Mouse (Mus musculus) cerebellum, postnatal 36 days (tissue): Measurements from ENCODE around the gene Platr25.
"Not testable (repeated sequence)": the region's sequence is repeated elsewhere in the genome, so short reads cannot be mapped to it uniquely, and the experiment has no call there.

Experiments
- DNase-seq, 2 experiments: peaks; one replicate each; pipeline ENCODE4 v3.0.0; 2021 to 2022; ENCODE audit warnings: mixed read lengths in 2 of 2

Gene Platr25

DNA sequence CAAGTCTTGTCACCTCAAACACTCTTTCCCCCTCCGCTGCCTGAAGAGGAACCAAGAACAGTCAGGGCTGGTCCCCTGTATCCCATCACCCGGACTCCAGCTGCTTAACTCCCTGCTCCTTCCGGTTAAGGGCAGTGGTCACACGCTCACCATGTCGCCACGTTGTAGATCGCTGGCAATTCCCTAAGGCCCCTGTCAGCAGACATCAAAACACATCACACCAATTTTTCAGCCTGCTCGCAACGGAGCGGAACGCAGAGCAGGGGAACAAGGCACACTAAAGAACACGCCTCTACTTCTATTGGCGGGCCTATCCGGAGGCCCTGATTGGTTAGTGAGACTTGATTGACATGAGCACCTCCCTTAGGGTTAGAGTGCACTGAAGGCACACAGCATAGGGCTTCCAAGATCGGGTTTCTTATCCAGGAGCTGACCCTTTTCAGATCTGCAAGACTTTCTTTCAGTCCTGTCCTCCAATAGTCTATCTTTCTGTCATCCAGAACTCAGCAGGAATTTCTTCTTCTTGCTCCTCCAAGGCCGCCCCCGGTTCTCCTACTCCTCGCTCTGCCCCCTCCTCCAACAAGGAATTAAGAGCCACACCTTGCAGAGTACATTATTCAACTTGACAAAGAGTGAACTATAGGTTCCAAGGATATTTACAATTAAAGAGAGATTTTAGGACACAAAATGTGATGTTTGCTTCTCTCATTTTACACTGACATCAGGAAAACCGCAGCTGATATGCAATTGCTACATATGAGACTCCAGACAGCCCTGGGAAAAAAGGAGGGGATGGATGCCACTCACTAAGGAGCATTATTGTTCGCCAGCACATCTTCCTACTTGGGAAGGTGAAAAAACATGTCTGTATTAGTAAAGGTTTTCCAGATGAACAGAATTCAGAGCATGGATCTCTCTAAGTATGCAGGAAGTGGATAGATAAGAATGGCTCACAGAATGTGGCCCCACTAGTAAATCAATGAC is at the start of gene Platr25:
TSS of gene Platr25 (minus strand) at position 278 of the 984 bp plus-strand sequence.
- peak; percentile 45 to 47 for DNase-seq

DNA sequence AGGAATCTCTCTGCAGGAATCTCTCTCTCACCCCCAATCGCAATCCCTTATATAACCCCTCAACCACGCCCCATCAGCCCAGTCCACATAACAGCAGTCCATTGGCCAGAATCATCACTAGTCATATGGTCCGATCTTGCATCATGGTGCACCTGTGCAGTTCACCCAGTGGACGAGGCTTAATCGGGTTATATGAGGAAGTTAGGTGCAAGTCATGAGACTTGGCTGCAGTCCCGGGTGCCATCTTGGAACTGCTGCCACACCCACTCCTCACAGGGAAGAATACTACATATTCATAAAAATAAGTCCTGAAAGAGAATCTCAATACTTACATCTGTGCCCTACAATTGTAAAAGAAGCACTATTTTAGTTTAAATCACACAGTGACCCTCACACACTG is 47.5 kb upstream of the Platr25 start:
- DNase-seq = not testable (repeated sequence)

DNA sequence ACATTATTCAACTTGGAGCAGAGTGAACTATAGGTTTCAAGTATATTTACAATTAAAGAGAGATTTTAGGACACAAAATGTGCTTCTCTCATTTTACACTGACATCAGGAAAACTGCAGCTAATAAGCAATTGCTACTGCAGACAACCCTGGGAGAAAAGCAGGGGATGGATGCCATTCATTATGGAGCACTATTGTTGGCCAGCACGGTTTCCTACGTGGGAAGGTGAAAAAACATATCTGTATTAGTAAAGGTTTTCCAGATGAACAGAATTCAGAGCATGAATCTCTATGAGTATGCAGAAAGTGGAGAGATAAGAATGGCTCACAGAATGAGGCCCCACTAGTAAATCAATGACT is 25.6 kb upstream of the Platr25 start:
- not testable (repeated sequence) for DNase-seq

DNA sequence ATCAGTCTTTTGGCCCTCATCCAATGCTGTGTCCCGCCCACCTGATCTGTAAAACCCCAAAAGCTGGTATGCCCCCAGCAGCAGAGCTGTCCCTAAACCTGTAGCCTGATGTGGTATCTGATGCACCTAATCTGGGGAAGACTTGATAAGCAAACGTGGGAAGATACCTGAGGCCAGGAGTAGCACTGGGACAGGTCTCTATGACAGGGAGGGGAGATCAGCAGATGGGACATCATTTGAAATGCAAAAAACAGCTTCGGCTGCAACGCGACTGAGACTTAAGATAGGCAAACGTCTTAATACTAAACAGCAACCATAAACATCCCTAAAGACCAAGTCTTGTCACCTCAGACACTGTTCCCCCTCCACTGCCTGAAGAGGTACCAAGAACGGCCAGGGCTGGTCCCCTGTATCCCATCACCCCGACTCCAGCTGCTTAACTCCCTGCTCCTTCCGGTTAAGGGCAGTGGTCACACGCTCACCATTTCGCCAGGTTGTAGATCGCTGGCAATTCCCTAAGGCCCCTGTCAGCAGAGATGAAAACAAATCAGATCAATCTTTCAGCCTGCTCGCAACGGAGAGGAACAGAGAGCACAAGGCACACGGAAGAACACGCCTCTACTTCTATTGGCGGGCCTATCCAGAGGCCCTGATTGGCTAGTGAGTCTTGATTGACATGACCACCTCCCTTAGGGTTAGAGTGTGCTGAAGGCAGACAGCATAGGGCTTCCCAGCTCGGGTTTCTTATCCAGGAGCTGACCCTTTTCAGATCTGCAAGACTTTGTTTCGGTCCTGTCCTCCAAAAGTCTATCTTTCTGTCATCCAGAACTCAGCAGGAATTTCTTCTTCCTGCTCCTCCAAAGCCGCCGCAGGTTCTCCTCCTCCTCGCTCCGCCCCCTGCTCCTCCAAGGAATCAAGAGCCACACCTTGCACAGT is 25.0 kb upstream of the Platr25 start, which contains the start of gene Gm5141:
TSS of gene Gm5141 (minus strand) at position 610 of the 936 bp plus-strand sequence.
- DNase-seq = peak; percentile 34 to 61

DNA sequence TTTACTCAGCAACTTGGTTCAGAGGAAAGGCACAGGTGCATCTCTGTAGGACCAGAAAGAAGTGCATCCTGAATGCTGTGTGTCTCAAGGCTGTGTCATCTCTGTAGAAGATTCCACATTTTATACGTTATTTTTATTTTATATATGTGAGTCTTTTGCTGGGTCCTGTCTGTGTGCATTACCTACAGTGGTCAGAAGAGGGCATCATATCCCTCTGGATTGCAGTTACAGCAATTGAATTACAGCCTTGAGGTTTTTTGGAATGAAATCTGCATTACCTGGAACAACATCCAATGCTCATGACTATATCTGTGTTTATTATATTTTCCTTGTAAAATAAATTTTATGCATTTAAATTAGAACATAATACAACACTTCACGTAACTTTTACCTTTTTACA is 3.3 kb upstream of the Platr25 start:
- DNase-seq = peak; percentile 4 to 30

DNA sequence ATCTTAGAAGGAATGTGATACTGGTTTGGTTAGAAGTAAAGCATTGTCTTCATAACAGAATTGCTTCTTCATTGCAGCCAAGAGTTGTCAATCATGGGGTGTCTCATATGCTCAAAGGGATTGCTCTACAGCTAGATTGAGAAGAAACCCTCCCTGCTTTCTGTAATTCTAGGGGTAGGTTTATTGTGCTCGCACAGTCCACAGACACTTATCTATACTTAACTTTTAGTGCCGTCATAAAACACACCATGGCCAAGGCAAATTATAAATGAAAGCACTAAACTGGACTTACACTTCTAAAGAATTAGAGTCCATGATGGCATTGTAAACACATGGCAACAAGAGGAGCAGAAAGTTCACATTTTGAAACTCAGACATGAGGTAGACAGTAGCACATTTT is 27.2 kb downstream of the Platr25 start:
- no peak for DNase-seq

DNA sequence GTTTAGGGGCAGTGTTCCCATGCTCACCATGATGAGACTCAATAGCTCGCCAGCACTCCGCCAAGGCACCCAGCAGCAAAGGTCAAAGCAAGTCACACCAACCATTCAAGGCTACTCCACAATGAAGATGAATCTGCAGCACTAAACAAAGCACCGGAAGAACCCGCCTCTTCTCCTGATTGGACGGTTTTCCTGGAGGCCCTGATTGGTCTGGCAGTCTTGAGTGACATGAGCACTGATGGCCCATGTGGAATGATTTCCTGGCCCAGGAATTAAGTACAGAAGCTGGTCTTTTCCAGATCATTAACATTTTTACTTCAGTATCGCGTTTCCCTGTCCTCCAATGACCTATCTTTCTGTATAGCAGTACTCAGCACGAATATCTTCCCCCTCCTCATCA is 47.9 kb downstream of the Platr25 start:
- not testable (repeated sequence) for DNase-seq

DNA sequence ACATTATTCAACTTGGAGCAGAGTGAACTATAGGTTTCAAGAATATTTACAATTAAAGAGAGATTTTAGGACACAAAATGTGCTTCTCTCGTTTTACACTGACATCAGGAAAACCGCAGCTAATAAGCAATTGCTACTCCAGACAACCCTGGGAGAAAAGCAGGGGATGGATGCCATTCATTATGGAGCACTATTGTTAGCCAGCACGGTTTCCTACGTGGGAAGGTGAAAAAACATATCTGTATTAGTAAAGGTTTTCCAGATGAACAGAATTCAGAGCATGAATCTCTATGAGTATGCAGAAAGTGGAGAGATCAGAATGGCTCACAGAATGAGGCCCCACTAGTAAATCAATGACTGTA is 75.2 kb downstream of the Platr25 start:
- DNase-seq = not testable (repeated sequence)

DNA sequence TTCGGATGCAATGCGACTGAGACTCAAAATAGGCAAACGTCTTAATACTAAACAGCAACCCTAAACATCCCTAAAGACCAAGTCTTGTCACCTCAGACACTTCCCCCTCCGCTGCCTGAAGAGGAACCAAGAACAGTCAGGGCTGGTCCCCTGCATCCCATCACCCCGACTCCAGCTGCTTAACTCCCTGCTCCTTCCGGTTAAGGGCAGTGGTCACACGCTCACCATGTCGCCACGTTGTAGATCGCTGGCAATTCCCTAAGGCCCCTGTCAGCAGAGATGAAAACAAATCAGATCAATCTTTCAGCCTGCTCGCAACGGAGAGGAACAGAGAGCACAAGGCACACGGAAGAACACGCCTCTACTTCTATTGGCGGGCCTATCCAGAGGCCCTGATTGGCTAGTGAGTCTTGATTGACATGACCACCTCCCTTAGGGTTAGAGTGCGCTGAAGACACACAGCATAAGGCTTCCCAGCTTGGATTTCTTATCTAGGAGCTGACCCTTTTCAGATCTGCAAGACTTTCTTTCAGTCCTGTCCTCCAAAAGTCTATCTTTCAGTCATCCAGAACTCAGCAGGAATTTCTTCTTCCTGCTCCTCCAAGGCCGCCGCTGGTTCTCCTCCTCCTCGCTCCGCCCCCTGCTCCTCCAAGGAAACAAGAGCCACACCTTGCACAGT is 75.8 kb downstream of the Platr25 start:
- DNase-seq = peak; percentile 8 to 37

DNA sequence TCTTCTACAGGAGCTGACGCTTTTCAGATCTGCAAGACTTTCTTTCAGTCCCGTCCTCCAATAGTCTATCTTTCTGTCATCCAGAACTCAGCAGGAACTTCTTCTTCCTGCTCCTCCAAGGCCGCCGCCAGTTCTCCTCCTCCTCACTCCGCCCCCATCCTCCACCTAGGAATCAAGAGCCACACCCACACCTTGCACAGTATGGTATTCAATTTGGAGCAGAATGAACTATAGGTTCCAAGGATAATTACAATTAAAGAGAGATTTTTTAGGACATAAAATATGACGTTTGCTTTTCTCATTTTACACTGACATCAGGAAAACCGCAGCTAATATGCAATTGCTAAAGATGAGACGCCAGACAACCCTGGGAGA is 107.2 kb downstream of the Platr25 start:
- no peak for DNase-seq

DNA sequence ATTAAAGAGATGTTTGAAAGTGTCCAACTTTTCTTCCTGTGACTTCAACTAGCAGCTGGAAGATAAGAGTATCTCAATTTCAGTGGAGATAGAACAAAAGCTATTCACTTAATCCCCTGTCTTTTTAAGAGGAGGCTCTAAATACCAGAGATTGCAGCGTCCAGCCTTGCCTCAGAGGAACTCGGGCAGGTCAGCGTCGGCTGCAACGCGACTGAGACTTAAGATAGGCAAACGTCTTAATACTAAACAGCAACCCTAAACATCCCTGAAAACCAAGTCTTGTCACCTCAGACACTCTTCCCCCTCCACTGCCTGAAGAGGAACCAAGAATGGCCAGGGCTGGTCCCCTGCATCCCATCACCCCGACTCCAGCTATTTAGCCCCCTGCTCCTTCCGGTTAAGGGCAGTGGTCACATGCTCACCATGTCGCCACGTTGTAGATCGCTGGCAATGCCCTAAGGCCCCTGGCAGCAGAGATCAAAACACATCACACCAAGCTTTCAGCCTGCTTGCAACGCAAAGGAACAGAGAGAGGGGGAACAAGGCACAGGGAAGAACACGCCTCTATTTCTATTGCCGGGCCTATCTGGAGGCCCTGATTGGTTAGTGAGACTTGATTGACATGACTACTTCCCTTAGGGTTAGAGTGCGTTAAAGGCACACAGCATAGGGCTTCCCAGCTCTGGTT is 107.7 kb downstream of the Platr25 start:
- peak; percentile 46 to 60 for DNase-seq

DNA sequence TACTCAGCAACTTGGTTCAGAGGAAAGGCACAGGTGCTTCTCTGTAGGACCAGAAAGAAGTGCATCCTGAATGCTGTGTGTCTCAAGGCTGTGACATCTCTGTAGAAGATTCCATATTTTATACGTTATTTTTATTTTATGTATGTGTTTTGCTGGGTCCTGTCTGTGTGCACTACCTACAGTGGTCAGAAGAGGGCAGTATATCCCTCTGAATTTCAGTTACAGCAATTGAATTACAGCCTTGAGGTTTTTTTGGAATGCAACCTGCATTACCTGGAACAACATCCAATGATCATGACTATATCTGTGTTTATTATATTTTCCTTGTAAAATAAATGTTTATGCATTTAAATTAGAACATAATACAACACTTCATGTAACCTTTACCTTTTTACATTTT is 133.4 kb downstream of the Platr25 start:
- peak; percentile 2 to 26 for DNase-seq

DNA sequence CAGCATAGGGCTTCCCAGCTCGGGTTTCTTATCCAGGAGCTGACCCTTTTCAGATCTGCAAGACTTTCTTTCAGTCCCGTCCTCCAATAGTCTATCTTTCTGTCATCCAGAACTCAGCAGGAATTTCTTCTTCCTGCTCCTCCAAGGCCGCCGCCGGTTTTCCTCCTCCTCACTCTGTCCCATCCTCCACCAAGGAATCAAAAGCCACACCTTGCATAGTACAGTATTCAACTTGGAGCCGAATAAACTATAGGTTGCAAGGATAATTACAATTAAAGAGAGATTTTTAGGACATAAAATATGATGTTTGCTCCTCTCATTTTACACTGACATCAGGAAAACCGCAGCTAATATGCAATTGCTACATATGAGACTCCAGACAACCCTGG is 136.2 kb downstream of the Platr25 start:
- not testable (repeated sequence) for DNase-seq

DNA sequence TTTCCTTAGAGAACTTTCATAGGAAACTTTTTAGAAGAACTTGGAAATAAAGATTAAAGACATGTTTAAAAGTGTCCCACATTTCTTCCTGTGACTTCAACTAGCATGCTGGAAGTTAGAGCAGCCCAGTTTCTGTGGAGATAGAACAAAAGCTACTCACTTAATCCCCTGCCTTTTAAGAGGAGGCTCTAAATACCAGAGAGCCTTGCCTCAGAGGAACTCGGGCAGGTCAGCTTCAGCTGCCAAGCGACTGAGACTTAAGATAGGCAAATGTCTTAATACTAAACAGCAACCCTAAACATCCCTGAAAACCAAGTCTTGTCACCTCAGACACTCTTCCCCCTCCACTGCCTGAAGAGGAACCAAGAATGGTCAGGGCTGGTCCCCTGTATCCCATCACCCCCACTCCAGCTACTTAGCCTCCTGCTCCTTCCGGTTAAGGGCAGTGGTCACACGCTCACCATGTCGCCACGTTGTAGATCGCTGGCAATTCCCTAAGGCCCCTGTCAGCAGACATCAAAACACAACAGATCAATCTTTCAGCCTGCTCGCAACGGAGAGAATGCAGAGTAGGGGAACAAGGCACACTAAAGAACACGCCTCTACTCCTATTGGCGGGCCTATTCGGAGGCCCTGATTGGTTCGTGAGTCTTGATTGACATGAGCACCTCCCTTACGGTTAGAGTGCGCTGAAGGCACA is 136.8 kb downstream of the Platr25 start, which contains the start of gene 6720489N17Rik:
TSS of gene 6720489N17Rik (minus strand) at position 606 of the 700 bp plus-strand sequence.
- DNase-seq = peak; percentile 55 to 64
